Mouse (Mus musculus) erythroblast, embryonic 14.5 days (primary cell): Measurements from ENCODE around the gene Tmem86a.

Source experiments
- GATA1 ChIP-seq: IDR thresholded peaks from 2 replicates; pipeline ENCODE4 v1.6.1; 2012; ENCODE audit warnings: low read length, inconsistent platforms, mixed read lengths
- TAL1 ChIP-seq: IDR thresholded peaks from 3 replicates; pipeline ENCODE4 v1.6.1; 2012; ENCODE audit warnings: low read length, inconsistent platforms, mixed read lengths

DNA sequence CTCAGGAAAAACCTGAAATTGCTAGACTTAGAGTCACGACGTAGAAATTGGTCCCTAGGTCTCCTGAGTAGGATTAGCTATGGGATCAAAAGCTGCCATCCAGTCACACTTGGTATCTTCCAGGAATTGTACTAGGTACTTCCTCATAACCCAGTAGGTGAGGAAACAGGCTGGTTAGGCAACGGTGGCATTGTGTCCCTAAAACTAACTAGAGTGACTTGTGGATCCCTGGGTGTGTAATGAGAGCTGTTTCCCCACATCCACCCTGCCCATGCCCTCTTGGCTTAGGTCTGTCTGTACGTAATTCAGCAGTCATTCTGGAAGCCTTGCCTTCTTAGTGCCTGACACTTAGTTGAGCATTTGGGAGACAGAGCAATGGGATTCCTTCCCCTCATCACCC lies 5.9 kb downstream of the Tmem86a start:
- no peak for TF ChIP-seq TAL1
- no peak for TF ChIP-seq GATA1
